Mouse (Mus musculus) stomach, postnatal 0 days (tissue): ENCODE measurements around the gene Naa50.

Source experiments
- CTCF ChIP-seq: IDR thresholded peaks from 2 replicates; pipeline ENCODE4 v1.5.1; 2016; ENCODE audit warnings: antibody characterized with exemption, low read depth, mild to moderate bottlenecking, moderate library complexity
- EP300 ChIP-seq: optimal IDR thresholded peaks from 2 replicates; pipeline ENCODE3; 2016; ENCODE audit warnings: antibody characterized with exemption

GRCm38 (mm10) chr16:44212703-44213102 is 73.1 kb downstream of the Naa50 start:
- TF ChIP-seq CTCF = no peak
- TF ChIP-seq EP300 = no peak
